Mouse (Mus musculus) spleen, postnatal 4 days (tissue): ENCODE results near the gene Vps13c.

Experiments
- DNase-seq, 2 experiments: peaks; one replicate each; pipeline ENCODE4 v3.0.0; 2022; ENCODE audit warnings: low spot score in 2 of 2

Gene Vps13c

DNA sequence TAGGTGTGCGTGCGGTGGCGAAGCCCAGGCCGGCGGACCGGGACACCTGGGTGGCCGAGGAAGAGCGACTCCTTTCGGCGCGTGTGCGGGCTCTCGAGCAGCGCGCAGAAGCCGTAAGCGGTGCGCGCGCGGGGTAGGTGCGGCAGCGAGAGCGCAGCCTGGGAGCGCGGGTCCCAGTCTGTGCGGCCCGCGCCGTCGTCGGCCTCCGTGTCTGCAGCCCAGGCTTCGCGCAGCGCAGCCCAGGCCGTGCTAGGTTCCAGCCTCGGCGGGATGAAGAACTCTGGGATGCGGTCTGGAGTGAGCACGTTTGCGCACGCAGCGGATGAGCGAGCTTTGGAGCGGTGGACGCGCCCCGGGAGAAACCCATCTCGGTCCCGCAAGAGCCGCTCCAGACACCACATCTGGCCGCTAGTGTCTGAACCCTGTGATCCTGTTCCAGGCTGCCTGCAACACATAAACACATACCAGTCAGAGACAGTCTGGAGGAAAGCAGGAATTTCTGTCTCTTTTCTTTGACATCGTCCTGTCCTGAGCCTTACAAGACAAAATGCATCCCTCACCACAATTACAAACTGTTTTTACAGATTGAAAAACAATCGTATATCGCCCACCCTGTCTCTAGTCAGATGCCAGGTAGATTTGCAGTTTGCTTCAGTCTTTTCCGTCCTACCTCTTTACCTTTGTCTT lies 8.7 kb upstream of the Vps13c start:
- no peak for DNase-seq

- no peak for DNase-seq
Measured at GRCm38 (mm10) chr9:67832046-67832605, 8.1 kb upstream of the Vps13c start, which contains the start of gene C2cd4a. TSS of gene C2cd4a (minus strand) at chr9:67832330.

GRCm38 (mm10) chr9:67834535-67834934 lies 5.7 kb upstream of the Vps13c start:
- no peak for DNase-seq

DNA sequence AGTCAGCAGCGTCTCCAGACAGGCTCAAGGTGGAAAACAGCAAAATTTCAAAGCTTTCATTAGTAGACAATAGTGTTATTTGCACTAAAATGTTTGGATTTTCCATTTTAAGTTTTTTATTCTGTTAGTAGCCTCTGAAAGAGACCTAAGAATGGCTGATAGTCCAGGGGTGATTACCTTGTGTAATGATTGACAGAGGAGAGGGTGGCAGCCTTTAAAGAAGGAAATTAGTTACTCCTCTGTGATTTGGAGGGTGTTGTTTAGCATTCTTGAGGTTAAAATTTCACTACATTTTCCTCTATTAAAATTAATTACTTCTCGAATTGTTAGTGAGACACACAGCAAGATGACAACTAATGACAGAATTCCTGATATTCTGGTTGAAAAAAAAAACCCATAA lies 2.9 kb upstream of the Vps13c start:
- DNase-seq, result no peak

DNA sequence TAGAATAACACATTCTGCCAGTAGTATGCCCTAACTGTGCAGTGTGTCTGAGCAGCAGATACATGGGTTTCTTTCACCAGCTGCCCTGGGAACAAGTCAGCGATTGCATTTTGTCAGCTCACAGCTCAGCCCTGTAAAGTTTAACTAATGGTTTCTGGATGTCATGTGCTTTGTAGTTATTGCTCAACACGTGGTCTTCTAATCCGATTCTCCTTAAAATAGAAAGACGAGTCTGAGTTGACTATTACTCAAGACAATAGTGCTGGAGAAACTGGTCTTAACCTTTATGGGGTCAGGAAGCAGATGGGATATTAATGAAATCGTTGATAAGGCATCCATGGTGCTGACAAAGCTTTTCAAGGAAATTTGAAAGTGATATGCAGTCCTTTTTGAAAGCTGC lies 2.6 kb downstream of the Vps13c start:
- no peak for DNase-seq

DNA sequence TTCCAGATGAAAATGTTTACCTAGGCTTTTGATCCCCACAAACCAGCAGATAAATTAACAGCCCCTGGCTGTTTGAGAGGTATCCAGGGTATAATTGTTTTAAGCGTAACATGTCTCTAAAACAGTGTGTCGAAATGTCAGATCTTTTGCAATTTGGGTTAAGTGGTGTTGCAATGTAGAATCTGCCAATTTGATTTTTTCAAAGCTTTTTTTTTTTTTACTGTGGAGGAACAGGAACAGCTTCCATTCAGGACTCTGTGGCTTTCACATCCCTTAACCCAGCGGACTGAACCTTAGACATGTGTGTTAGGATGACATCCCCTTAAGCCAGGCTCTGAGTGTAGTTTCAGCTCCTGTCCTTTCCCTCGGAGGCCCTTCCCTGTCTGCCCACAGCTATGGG lies 4.8 kb downstream of the Vps13c start:
- DNase-seq, result no peak

DNA sequence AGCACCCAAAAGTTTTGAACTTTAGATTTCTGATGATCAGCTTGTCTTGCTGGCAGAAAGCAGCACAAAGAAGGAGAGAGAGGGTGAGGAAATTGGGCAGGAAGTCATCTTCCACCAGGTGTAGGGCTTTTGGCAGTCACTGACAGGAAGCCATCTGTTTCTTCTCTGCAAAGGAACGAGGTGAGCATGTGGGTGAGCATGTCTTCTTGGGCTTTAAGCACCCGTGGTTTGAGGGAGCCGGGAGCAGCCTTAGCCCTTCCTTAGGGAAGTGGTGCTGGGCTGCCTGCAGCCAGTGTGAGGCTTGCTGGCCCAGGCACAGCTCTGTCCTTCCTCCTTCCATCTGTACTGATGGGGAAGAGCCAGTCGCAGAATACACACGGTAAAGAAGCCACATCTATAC lies 5.5 kb downstream of the Vps13c start:
- DNase-seq, result no peak

GRCm38 (mm10) chr9:67846089-67846488 lies 5.9 kb downstream of the Vps13c start:
- DNase-seq, result no peak

GRCm38 (mm10) chr9:67847606-67848005 lies 7.4 kb downstream of the Vps13c start:
- DNase-seq, result no peak

GRCm38 (mm10) chr9:67849397-67849796 lies 9.2 kb downstream of the Vps13c start:
- no peak for DNase-seq

GRCm38 (mm10) chr9:67849846-67850245 lies 9.7 kb downstream of the Vps13c start:
- no peak for DNase-seq

DNA sequence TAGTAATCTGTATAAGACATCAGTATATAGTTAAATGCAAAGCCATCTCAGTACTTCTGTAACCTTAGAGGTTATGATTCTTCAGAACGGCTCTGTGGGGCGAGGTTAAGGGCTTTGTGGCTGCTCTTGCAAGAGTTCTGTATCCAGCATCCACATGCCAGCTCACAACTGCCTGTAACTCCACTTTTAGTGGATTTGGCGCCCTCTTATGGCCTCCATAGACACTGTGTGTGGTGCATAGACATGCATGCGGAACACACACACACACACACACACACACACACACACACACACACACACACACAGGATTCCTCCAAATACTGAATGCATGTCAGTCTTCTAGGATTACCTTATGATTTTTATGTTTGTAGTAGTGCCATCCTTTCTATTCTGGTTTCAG lies 11.0 kb downstream of the Vps13c start:
- no peak for DNase-seq

DNA sequence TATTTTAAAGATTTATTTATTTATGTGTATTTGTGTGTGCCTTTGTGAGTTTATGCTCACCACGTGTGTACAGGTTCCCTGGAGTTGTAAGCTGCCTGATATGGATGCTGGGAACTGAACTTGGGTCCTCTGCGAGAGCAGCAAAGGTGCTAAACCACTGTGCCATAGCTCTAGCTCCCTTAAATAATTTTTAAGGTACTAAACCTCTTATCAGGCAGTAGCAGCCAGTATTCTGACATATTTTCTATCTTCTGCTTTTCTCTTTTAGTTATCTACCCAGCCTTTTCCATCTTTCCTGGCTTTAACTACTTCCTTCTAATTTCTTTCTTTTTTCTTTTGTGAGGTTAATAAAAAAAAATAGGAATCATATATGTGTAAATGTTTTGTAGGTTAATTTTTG lies 20.1 kb downstream of the Vps13c start:
- DNase-seq, result no peak

DNA sequence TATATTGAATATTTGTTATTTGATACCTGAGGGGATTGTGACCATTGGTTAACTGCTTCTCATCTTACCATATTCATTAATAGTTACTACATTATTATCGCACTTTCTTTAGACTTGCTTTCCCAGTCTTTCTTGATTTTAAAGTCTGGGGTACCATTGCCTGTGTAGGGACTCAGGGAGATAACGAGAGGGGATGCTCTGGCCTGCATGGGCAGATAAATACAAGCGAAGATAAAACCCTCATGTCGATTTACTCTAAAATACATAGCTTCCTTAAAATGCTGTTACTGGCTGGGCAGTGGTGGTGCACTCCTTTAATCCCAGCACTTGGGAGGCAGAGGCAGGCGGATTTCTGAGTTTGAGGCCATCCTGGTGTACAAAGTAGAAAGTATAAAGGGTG lies 23.1 kb downstream of the Vps13c start:
- DNase-seq, result no peak

DNA sequence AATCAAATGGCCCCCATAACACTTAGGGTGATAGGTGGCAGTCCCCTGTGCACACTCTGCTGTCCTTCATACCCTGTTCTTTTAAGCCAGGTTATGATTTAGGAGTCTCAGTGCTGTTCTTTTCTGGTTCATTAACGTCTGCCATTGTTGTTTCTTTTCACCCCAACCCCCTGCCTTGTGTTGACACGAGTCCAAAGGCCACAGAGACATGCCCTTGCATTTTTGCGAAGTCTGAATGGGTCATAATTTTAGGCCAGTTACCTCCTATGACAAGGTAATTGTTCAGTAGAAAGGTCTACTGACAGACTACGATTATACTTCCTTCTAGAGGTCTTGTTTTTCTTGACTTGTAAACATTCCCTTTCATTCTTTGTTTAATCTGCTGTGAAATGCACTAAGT lies 23.8 kb downstream of the Vps13c start:
- no peak for DNase-seq

DNA sequence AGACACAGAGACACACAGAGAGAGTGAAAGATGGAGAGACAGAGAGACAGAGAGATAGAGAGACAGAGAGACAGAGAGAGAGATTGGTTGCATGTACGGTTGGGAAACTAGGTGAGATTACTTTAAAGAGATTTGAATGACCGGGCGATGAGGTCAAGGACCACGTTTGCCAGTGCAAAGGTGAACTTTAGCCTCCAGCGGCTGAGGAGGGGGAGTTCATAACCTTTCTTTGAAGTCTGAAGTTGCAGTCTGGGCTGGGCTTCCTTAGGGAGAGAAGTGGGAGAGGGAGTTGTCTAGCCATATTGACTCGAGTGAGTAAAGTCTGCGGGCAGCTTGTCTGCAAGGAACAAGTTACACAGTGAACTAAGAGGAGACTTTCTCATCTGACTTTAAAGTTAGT lies 25.2 kb downstream of the Vps13c start:
- DNase-seq, result no peak

- DNase-seq, result no peak
Measured at GRCm38 (mm10) chr9:67867411-67867810, 27.2 kb downstream of the Vps13c start.

DNA sequence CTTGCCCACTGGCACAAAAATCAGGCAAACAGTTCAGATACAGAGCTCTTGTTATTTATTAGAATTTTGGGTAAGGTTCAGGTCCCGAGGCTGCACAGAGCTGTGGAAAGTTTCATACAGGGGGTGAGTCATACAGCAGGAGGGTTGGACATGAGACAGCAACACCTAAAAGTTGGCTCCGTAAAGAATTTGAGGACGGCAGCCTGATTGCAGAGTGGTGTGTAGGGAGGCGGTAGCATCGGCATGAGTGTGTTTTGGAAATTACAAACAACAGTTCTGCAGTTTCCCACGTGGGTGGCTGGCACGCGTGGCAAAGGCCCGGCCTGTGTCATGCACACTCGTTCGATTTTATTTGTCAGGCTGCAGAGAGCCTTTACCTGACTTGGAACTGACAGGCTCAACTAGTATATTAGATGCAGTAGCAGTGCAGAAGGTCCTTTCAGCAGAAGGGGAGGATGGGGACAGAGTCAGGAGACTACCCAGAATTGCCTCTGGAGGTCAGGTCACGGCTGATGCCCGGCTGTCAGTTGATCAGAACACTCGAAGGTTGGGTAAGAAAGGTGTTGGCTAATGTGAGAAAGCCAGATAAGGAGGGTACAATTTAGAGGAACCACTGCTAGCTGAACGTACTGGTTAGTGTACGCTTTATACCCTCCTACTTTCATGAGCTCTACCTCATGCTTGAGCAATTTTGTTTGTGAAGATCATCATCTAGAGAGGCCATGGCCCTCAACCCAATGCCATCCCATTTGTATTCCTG lies 29.7 kb downstream of the Vps13c start:
- no peak for DNase-seq

DNA sequence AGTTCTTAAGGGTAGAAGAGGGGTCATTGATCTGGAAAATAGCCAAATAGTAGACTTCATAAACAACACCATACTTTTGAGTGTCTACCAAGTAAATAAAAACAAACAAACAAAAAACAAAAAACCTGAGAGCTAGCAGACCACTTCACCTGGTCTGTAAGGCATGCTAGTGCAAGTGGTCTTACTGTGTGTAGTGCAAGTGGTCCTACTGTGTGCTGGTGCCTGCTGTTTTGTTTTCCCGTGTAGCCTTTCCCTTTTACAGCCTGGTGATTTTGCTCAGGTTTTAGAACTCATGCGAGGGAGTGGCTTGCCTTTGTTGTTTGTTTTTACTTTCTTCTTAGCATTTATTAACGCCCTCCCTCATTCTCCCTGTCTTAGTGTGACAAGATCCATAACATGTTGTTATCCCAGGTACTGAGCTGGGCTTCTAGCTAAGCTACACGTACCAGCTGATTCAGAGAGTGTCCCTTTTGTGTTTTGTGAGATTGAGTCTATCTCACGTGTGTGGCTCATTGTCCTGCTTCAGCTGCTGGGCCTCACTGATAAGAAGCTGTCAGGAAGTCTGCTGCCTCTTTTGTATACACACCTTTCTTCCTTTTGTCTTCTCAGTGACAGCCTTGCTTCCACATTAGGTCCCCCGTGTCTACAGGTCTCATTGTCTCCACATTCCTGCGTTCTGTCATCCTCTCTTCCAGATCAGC lies 34.5 kb downstream of the Vps13c start:
- DNase-seq, result no peak

DNA sequence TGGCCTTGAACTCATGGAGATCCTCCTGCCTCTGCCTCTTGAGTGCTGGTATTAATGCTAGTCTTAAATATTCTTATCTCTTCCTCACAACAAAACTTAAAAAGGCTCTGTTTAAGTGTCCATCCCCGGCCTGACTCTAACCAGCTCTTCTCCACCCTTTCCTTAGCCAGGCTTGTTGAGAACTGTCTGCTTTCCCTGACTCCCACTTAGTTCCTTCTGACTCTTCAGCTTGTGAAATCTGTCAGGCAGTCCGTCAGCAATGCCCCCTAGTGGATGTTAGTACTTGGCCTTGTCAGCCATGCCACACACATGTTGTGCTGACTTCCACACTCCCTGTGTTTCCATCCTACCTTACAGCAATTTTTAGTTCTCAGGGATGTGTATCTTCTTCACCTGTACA lies 35.1 kb downstream of the Vps13c start:
- peak in 1 of 2 experiments; percentile 39 for DNase-seq

DNA sequence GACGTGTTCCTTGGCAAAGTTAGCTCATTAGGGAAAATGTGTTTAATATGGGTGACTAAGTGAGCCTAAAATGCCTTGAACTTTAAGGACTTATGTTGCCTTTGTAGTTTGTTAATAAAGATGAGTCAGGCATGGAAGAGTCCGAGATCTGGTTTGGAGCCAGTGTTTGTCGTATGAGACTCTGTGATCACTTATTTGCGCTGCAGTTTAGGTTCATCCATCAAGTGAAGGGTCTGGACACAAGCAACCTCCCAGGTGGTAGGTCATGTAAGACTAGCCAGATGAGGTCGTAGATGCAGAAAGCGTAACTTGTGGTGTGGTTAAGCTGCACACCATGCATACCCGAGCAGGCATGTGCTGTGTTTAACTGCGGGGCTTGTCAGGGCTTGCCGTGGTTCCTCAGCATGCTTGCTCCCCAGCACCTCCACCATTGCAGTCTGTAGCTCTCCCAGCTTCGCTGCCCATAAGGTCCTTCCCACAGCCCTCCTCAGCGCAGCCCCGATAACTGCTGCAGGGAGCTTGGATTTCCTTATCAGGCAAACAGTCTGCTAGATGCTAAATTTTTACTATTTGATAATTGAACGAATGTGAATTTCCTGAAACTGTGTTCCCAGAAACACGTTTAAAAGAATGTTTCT lies 37.0 kb downstream of the Vps13c start:
- DNase-seq, result peak in 1 of 2 experiments; percentile 37

GRCm38 (mm10) chr9:67878197-67878769 lies 38.1 kb downstream of the Vps13c start:
- no peak for DNase-seq
